Mouse (Mus musculus): ENCODE data around the gene Ndufa7. TPM values are rescaled to one million over a fixed set of nuclear protein-coding genes. Genes with fewer than 3 reads are reported as not detected.
A peak's percentile ranks its signal among the peaks of the same experiment; 100 is the strongest.
"Not testable (repeated sequence)": the region's sequence is repeated elsewhere in the genome, so short reads cannot be mapped to it uniquely, and the experiment has no call there.

Ndufa7 gene
- total and polyA plus RNA-seq, 2 experiments from 2014 or later, result 356 to 577 TPM

DNA sequence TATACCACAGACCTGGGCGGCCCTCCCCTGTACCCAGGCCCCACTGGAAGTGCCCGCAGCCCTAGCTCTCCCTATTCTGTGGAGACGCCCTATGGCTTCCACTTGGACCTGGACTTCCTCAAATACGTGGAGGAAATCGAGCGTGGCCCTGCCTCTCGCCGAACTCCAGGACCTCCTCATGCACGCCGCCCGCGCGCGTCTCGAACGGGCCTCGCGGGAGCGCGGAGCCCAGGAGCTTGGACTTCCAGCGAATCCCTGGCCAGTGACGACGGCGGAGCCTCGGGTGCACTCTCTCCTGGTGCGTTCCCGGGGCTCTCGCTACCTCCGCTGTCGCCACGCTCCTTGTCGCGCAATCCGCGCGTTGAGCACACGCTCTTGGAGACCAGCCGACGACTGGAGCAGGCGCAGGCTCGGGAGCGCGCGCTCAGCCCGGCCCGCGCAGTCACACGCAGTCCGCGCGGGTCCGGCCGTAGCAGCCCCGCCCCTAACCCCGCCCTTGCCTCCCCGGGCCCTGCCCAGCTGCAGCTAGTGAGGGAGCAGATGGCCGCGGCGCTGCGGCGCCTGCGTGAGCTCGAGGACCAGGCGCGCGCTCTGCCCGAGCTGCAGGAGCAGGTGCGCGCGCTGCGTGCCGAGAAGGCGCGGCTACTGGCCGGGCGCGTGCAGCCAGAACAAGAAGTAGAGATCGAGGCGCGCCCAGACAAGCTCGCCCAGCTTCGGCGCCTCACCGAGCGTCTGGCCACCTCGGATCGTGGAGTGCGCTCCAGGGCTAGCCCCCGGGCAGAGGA lies 7.0 kb upstream of the Ndufa7 start:
- peak overlapping the region; percentile 55 for H3K4me3 ChIP-seq (ENCODE audit: low read length)
- DNase-seq (ENCODE audit: low spot score) (peak; percentile 98), ATAC-seq (peak; percentile 98)
- H3K4me1 ChIP-seq (ENCODE audit: insufficient read depth, low read length), result peaks cover 10% of the 10 kb centered on the region
- no peaks in the 10 kb centered on the region for H3K27me3 ChIP-seq (ENCODE audit: insufficient read depth, low read length)
- peak overlapping the region; percentile 90 for H3K4me2 ChIP-seq (ENCODE audit: low read depth, low read length)
- peak overlapping the region; percentile 79 for H3K9ac ChIP-seq (replicated peaks; ENCODE audit: low read length)
- H3K9me3 ChIP-seq (ENCODE audit: low read length), result no peaks in the 10 kb centered on the region
- WGBS, result under 1% methylated on average over 89 of the region's 89 CpGs
- H3K27ac ChIP-seq, result peak overlapping the region; percentile 91
- TF ChIP-seq CTCF (IDR thresholded peaks at IDR 0.05; ENCODE audit: low read depth), result no peak
- peaks cover 20% of the 10 kb centered on the region; the same call in 1 of the 2 replicates for H3K36me3 ChIP-seq (ENCODE audit: insufficient read depth, low read length)

DNA sequence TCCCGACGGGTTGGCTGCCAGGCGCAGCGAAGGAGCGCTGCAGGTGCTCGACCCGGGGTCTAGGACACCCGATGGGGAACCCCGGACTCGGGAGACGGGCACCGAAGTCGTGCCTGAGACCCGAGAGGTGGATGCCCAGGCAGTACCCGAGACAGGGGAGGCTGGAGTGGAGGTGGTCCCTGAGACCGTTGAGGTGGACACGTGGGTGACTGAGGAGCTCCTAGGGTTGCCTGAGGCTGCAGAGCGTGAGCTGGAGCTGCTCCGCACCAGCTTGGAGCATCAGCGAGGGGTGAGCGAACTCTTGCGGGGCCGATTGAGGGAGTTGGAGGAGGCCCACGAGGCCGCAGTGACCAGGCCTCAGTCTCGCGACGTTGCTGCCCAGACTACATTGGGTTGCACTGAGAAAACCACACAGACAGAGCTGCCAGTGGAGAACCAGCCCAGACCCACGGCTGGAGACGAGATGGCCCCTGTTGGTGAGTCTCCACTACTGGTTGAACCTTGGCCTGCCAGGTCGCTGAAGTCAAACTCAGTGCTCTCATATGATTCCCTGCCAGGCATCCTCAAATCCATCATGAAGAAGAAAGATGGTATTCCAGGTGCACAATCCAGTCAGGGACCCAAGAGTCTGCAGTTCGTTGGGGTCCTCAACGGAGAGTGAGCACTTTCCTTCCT lies 6.3 kb upstream of the Ndufa7 start:
- ATAC-seq, result peak; percentile 58
- Histone ChIP-seq H3K9me3 (ENCODE audit: low read length) (no peaks in the 10 kb centered on the region), H3K27me3 (ENCODE audit: insufficient read depth, low read length) (no peaks in the 10 kb centered on the region), H3K9ac (replicated peaks; ENCODE audit: low read length) (peak overlapping the region; percentile 79), H3K4me3 (ENCODE audit: low read length) (peak overlapping the region; percentile 55), H3K36me3 (ENCODE audit: insufficient read depth, low read length) (peaks cover 20% of the 10 kb centered on the region; the same call in 1 of the 2 replicates), H3K27ac (peak overlapping the region; percentile 91), H3K4me2 (ENCODE audit: low read depth, low read length) (peak overlapping the region; percentile 90), H3K4me1 (ENCODE audit: insufficient read depth, low read length) (peaks cover 14% of the 10 kb centered on the region)
- peak; percentile 40 for DNase-seq (ENCODE audit: low spot score)
- 16% methylated on average over 33 of the region's 33 CpGs for WGBS
- no peak for TF ChIP-seq CTCF (IDR thresholded peaks at IDR 0.05; ENCODE audit: low read depth)

DNA sequence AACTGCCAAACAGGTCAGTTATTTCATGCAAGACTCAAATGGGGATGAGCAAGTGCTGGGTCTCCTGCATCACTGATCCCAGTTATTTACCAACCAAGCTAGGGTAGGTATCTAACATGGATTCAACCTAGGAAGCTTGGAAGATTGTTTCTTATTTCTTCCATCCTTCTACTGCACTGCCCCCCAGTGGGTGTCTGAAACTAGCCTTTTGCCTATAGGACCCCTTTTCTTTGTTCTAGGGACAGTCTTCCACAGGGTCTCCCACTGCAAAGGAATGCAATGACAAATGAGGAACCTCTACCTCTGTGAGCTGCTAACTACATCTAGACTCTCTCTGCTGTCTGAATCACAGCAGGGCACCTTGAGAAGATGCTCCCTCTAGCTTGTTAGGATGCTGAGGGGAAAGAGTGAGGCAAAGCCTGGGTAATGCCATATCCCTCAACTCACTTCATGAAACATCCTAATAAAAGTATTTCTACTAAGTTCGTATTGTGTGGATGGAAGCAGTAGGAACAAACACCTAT lies 1.9 kb upstream of the Ndufa7 start:
- peak; percentile 38 for TF ChIP-seq CTCF (IDR thresholded peaks at IDR 0.05; ENCODE audit: low read depth)
- no peaks in the 10 kb centered on the region for H3K9me3 ChIP-seq (ENCODE audit: low read length)
- no peak overlapping the region; the same call in 1 of the 2 replicates for H3K4me3 ChIP-seq (ENCODE audit: low read length)
- DNase-seq (ENCODE audit: low spot score) (no peak), ATAC-seq (no peak)
- peaks cover 20% of the 10 kb centered on the region; the same call in 1 of the 2 replicates for H3K36me3 ChIP-seq (ENCODE audit: insufficient read depth, low read length)
- no peak overlapping the region for H3K4me2 ChIP-seq (ENCODE audit: low read depth, low read length)
- H3K27ac ChIP-seq, result no peak overlapping the region
- H3K4me1 ChIP-seq (ENCODE audit: insufficient read depth, low read length), result peaks cover 21% of the 10 kb centered on the region
- no peak overlapping the region for H3K9ac ChIP-seq (replicated peaks; ENCODE audit: low read length)
- 97% methylated on average over 1 of the region's 1 CpGs for WGBS
- H3K27me3 ChIP-seq (ENCODE audit: insufficient read depth, low read length), result no peaks in the 10 kb centered on the region

DNA sequence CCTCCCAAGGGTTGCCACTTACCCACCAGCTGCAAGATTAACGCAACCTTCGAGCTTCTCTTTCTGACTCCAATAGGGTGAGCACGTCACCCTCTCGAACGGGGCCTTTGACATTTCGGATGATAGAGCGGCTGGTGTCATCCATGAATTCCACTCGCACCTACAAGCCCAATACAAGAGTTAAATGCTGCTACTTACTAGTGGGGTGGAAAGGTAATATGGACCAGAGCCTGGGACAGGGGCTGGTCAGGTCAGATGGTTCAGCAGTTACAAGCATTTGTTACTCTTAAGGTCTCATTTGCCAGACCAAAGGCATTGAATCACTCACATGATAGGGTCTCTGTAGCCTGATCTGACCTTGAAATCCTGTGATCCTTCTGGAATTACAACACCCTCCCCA lies 1.2 kb upstream of the Ndufa7 start:
- H3K4me3 ChIP-seq (ENCODE audit: low read length), result peak overlapping the region; percentile 79
- H3K9ac ChIP-seq (replicated peaks; ENCODE audit: low read length), result peak overlapping the region; percentile 79
- H3K27me3 ChIP-seq (ENCODE audit: insufficient read depth, low read length); DNase-seq (ENCODE audit: low spot score); ATAC-seq; H3K9me3 ChIP-seq (ENCODE audit: low read length): not testable (repeated sequence)
- 86% methylated on average over 8 of the region's 8 CpGs for WGBS
- peaks cover 20% of the 10 kb centered on the region; the same call in 1 of the 2 replicates for H3K36me3 ChIP-seq (ENCODE audit: insufficient read depth, low read length)
- H3K4me2 ChIP-seq (ENCODE audit: low read depth, low read length), result peak overlapping the region; percentile 88
- peak overlapping the region; percentile 82; the same call in 1 of the 2 replicates for H3K27ac ChIP-seq
- peaks cover 16% of the 10 kb centered on the region for H3K4me1 ChIP-seq (ENCODE audit: insufficient read depth, low read length)

DNA sequence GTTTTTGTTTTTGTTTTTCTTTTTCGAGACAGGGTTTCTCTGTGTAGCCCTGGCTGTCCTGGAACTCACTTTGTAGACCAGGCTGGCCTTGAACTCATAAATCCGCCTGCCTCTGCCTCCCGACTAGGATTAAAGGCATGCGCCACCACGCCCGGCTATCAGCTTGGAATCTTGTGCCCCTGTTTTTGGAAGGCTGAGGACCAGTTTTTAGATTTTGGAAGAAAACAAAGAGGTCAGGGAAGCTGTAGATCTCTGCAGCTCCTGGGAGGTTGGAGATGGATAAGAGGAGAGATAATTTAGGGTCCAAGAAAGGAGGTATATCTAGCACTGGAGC lies 592 bp downstream of the Ndufa7 start:
- Histone ChIP-seq H3K36me3 (ENCODE audit: insufficient read depth, low read length) (peaks cover 25% of the 10 kb centered on the region), H3K4me3 (ENCODE audit: low read length) (peak overlapping the region; percentile 79), H3K9ac (replicated peaks; ENCODE audit: low read length) (peak overlapping the region; percentile 79), H3K4me2 (ENCODE audit: low read depth, low read length) (peak overlapping the region; percentile 88), H3K27ac (peak overlapping the region; percentile 82), H3K4me1 (ENCODE audit: insufficient read depth, low read length) (peaks cover 11% of the 10 kb centered on the region)
- H3K27me3 ChIP-seq (ENCODE audit: insufficient read depth, low read length); DNase-seq (ENCODE audit: low spot score); ATAC-seq; H3K9me3 ChIP-seq (ENCODE audit: low read length): not testable (repeated sequence)
- WGBS, result 10% methylated on average over 6 of the region's 6 CpGs

DNA sequence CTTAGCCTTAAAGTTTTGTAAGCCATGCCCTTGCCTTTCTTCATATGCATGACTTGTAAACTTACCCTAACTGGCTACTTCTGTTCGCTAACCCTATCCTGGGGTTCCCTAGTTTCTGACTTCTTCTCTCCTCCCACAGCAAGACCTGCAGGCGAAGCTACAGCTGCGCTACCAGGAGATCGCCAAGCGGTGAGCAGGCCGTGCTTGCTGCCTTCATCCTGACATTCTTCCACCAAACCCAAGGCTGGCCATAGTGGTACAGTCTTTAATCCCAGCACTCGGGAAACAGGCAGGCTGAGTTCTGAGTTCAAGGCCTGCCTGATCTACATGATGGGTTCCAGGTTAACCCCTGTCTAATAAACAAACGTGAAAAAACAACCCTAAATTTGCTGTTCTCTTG lies 1.1 kb downstream of the Ndufa7 start:
- DNase-seq (ENCODE audit: low spot score) (no peak), ATAC-seq (no peak)
- Histone ChIP-seq H3K4me1 (ENCODE audit: insufficient read depth, low read length) (peaks cover 11% of the 10 kb centered on the region), H3K36me3 (ENCODE audit: insufficient read depth, low read length) (peaks cover 27% of the 10 kb centered on the region), H3K9ac (replicated peaks; ENCODE audit: low read length) (peak overlapping the region; percentile 79), H3K4me3 (ENCODE audit: low read length) (peak overlapping the region; percentile 79), H3K27ac (peak overlapping the region; percentile 82; the same call in 1 of the 2 replicates), H3K9me3 (ENCODE audit: low read length) (no peaks in the 10 kb centered on the region), H3K27me3 (ENCODE audit: insufficient read depth, low read length) (no peaks in the 10 kb centered on the region), H3K4me2 (ENCODE audit: low read depth, low read length) (peak overlapping the region; percentile 88)
- no peak for TF ChIP-seq CTCF (IDR thresholded peaks at IDR 0.05; ENCODE audit: low read depth)
- 88% methylated on average over 8 of the region's 8 CpGs for WGBS
